Mouse (Mus musculus): ENCODE measurements around the gene Gpx2. TPM values are rescaled to one million over a fixed set of nuclear protein-coding genes. Genes with fewer than 3 reads are reported as not detected.
A peak's percentile ranks its signal among the peaks of the same experiment; 100 is the strongest.

Gene Gpx2
- total and polyA plus RNA-seq, 3 experiments = 5.0 TPM; not detected in 2

- peak; percentile 97 to 98 for DNase-seq
- peaks cover 3% of the 10 kb centered on the region for H3K36me3 ChIP-seq (ENCODE audit: control insufficient read depth, insufficient read depth, low read length)
- under 1% methylated on average over 43 of the region's 43 CpGs for WGBS
- H3K79me2 ChIP-seq (replicated peaks; ENCODE audit: control insufficient read depth, insufficient read depth, low read length) = 0 out of 2 replicates have a peak, but pooled peaks cover 1% of the 10 kb centered on the region
- intact Hi-C loops (cut with DNase I) = loop anchor here (1.0 to 10.0 kb wide), 8 partner anchors 42 to 828 kb away; partner anchors contain the start of genes Churc1, Fntb, Fut8 and Max
- TF ChIP-seq POLR2A (IDR thresholded peaks at IDR 0.05; ENCODE audit: insufficient read depth, low read depth, low read length) = peak; percentile 50
- TF ChIP-seq EP300 (IDR thresholded peaks at IDR 0.05; ENCODE audit: insufficient read depth, low read depth, low read length) = peak; percentile 95
- peak; percentile 86 for TF ChIP-seq CTCF (IDR thresholded peaks at IDR 0.05)
- no peaks in the 10 kb centered on the region for H3K27me3 ChIP-seq (ENCODE audit: control insufficient read depth, insufficient read depth, low read length)
- peak overlapping the region; percentile 81 for H3K27ac ChIP-seq
- peak overlapping the region; percentile 87 for H3K4me3 ChIP-seq
- H3K4me1 ChIP-seq (ENCODE audit: control insufficient read depth, insufficient read depth, low read length) = no peaks in the 10 kb centered on the region
- H3K9ac ChIP-seq (ENCODE audit: low read depth, low read length) = peak overlapping the region; percentile 75
These were observed 41.9 kb upstream of the Gpx2 start for GRCm38 (mm10) chr12:76837101-76837843.

DNA sequence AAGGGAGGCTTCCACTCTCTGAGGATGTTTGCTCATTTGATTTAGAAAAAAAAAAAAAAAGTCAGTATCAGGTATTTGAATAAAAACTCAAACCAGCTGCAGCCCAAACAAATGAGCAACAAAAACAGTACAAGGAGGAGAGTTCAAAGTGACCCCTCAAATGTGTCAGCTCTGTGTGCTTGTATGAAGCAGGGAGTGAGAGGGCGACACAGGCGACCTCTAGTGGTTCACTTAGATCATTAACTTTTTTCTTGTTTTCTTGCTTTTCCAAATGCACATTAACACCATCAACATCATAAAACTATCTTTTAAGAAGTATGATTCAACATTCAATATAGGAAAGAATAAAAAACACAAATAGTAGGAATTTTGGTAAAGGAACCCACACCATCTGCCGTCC lies 37.4 kb upstream of the Gpx2 start:
- H3K36me3 ChIP-seq (ENCODE audit: control insufficient read depth, insufficient read depth, low read length) = no peaks in the 10 kb centered on the region
- intact Hi-C loops (cut with DNase I) = loop anchor here (10.0 kb wide), 2 partner anchors 402 to 832 kb away; partner anchors contain the start of gene Fut8
- TF ChIP-seq EP300 (IDR thresholded peaks at IDR 0.05; ENCODE audit: insufficient read depth, low read depth, low read length) = no peak
- TF ChIP-seq CTCF (IDR thresholded peaks at IDR 0.05) = peak; percentile 89
- WGBS = 9% methylated on average over 3 of the region's 3 CpGs
- no peak overlapping the region for H3K9ac ChIP-seq (ENCODE audit: low read depth, low read length)
- no peaks in the 10 kb centered on the region for H3K79me2 ChIP-seq (replicated peaks; ENCODE audit: control insufficient read depth, insufficient read depth, low read length)
- no peaks in the 10 kb centered on the region for H3K27me3 ChIP-seq (ENCODE audit: control insufficient read depth, insufficient read depth, low read length)
- H3K4me3 ChIP-seq = no peak overlapping the region
- DNase-seq = no peak
- H3K27ac ChIP-seq = no peak overlapping the region
- no peaks in the 10 kb centered on the region for H3K4me1 ChIP-seq (ENCODE audit: control insufficient read depth, insufficient read depth, low read length)

GRCm38 (mm10) chr12:76825283-76825682 lies 29.9 kb upstream of the Gpx2 start:
- WGBS = 64% methylated on average over 4 of the region's 4 CpGs
- Histone ChIP-seq H3K27ac (no peak overlapping the region), H3K79me2 (replicated peaks; ENCODE audit: control insufficient read depth, insufficient read depth, low read length) (no peaks in the 10 kb centered on the region), H3K27me3 (ENCODE audit: control insufficient read depth, insufficient read depth, low read length) (peaks cover 4% of the 10 kb centered on the region; the same call in 1 of the 2 replicates), H3K4me1 (ENCODE audit: control insufficient read depth, insufficient read depth, low read length) (no peaks in the 10 kb centered on the region), H3K9ac (ENCODE audit: low read depth, low read length) (no peak overlapping the region), H3K4me3 (no peak overlapping the region), H3K36me3 (ENCODE audit: control insufficient read depth, insufficient read depth, low read length) (no peaks in the 10 kb centered on the region)
- intact Hi-C loops (cut with DNase I) = no loop called here
- DNase-seq = no peak
- TF ChIP-seq CTCF (IDR thresholded peaks at IDR 0.05) = no peak
- no peak for TF ChIP-seq EP300 (IDR thresholded peaks at IDR 0.05; ENCODE audit: insufficient read depth, low read depth, low read length)
- no peak for TF ChIP-seq POLR2A (IDR thresholded peaks at IDR 0.05; ENCODE audit: insufficient read depth, low read depth, low read length)

- 9% methylated on average over 17 of the region's 17 CpGs for WGBS
- no peak within 1 kb of the TSS for H3K27ac ChIP-seq
- intact Hi-C loops (cut with DNase I) = no loop called here
- TF ChIP-seq CTCF (IDR thresholded peaks at IDR 0.05) = no peak
- no peak for TF ChIP-seq POLR2A (IDR thresholded peaks at IDR 0.05; ENCODE audit: insufficient read depth, low read depth, low read length)
- TF ChIP-seq EP300 (IDR thresholded peaks at IDR 0.05; ENCODE audit: insufficient read depth, low read depth, low read length) = no peak
- H3K36me3 ChIP-seq (ENCODE audit: control insufficient read depth, insufficient read depth, low read length) = no peaks in the 10 kb centered on the region
- H3K4me3 ChIP-seq = peak within 1 kb of the TSS; percentile 52
- peak within 1 kb of the TSS; percentile 50 for H3K9ac ChIP-seq (ENCODE audit: low read depth, low read length)
- no peak for DNase-seq
- H3K79me2 ChIP-seq (replicated peaks; ENCODE audit: control insufficient read depth, insufficient read depth, low read length) = no peaks in the 10 kb centered on the region
- H3K27me3 ChIP-seq (ENCODE audit: control insufficient read depth, insufficient read depth, low read length) = peaks cover 4% of the 10 kb centered on the region; the same call in 1 of the 2 replicates
- no peaks in the 10 kb centered on the region for H3K4me1 ChIP-seq (ENCODE audit: control insufficient read depth, insufficient read depth, low read length)
These were observed 27.3 kb upstream of the Gpx2 start, which contains the start of gene Rab15 for GRCm38 (mm10) chr12:76822651-76823041. TSS of gene Rab15 (minus strand) at chr12:76822908.

DNA sequence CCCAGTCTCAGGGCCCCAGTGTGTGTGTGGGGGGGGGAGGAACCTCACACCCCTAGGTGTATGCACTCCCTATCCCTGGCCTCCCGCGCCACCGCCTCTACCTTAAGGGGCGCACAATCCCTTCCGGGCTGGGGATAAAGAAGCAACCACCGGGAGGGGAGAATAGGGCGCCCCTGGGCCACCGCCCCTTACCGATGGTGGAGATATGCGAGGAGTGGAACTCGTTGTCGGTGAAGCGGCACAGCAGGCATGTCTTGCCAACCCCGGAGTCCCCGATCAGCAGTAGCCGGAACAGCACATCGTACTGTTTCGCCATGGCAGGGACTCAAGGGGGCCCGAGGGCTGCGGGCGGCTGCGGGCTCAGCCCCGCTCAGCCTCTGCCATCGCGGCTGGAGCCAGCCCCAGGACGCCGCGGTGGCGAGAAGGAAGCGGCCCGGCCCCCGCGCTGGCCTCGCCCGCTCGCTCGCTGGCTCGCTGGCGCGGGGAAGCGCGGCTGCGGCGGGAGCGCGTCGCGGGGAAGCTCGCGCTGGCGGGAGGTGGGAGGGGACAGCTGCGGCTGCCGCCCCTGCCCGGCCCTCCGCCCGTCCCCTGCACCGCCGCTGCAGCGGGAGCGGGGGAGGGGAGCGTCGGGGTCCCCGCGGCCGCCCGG lies 26.8 kb upstream of the Gpx2 start:
- Histone ChIP-seq H3K9ac (ENCODE audit: low read depth, low read length) (peak overlapping the region; percentile 50), H3K27me3 (ENCODE audit: control insufficient read depth, insufficient read depth, low read length) (peaks cover 4% of the 10 kb centered on the region; the same call in 1 of the 2 replicates), H3K27ac (no peak overlapping the region), H3K4me1 (ENCODE audit: control insufficient read depth, insufficient read depth, low read length) (no peaks in the 10 kb centered on the region), H3K79me2 (replicated peaks; ENCODE audit: control insufficient read depth, insufficient read depth, low read length) (no peaks in the 10 kb centered on the region), H3K4me3 (peak overlapping the region; percentile 52), H3K36me3 (ENCODE audit: control insufficient read depth, insufficient read depth, low read length) (no peaks in the 10 kb centered on the region)
- intact Hi-C loops (cut with DNase I) = no loop called here
- WGBS = 4% methylated on average over 66 of the region's 66 CpGs
- TF ChIP-seq POLR2A (IDR thresholded peaks at IDR 0.05; ENCODE audit: insufficient read depth, low read depth, low read length) = no peak
- no peak for TF ChIP-seq CTCF (IDR thresholded peaks at IDR 0.05)
- no peak for TF ChIP-seq EP300 (IDR thresholded peaks at IDR 0.05; ENCODE audit: insufficient read depth, low read depth, low read length)
- peak; percentile 30 to 53 for DNase-seq

- 72% methylated on average over 4 of the region's 4 CpGs for WGBS
- Histone ChIP-seq H3K27ac (no peak overlapping the region), H3K79me2 (replicated peaks; ENCODE audit: control insufficient read depth, insufficient read depth, low read length) (no peaks in the 10 kb centered on the region), H3K36me3 (ENCODE audit: control insufficient read depth, insufficient read depth, low read length) (no peaks in the 10 kb centered on the region), H3K9ac (ENCODE audit: low read depth, low read length) (no peak overlapping the region), H3K27me3 (ENCODE audit: control insufficient read depth, insufficient read depth, low read length) (peaks cover 4% of the 10 kb centered on the region; the same call in 1 of the 2 replicates), H3K4me1 (ENCODE audit: control insufficient read depth, insufficient read depth, low read length) (no peaks in the 10 kb centered on the region), H3K4me3 (no peak overlapping the region)
- DNase-seq = no peak
- intact Hi-C loops (cut with DNase I) = no loop called here
- TF ChIP-seq EP300 (IDR thresholded peaks at IDR 0.05; ENCODE audit: insufficient read depth, low read depth, low read length) (no peak), POLR2A (IDR thresholded peaks at IDR 0.05; ENCODE audit: insufficient read depth, low read depth, low read length) (no peak), CTCF (IDR thresholded peaks at IDR 0.05) (no peak)
These were observed 25.3 kb upstream of the Gpx2 start for GRCm38 (mm10) chr12:76820615-76821014.

Measured in heart, adult 2 months (tissue).